Mouse (Mus musculus): Measurements from ENCODE around the gene Rerg. TPM values are rescaled to one million over a fixed set of nuclear protein-coding genes. Genes with fewer than 3 reads are reported as not detected.

Gene Rerg
- total RNA-seq, 1 experiment, result 1.1 TPM

DNA sequence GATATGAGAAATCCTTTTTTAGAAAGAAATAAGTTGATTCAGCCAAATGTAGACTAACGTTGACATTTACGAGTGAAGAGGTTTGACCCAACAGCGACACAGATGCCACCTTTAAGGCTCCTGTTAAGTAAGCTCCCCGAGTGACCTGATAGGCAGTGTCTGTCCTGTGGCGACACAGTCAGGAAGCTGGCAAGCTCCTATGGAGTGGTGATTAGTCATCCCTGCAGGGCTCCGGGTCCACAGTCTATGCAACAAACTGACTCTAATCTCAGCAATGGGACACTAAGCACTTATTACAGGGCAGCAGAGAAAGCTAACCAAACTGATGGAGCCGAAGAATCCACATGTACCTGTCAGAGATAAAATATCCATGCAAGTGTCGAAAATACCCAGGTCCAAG lies 98.0 kb downstream of the Rerg start:
- in situ Hi-C loops (cut with MboI; ENCODE audit: low sequenced_read_pairs in 2 of 2, unreplicated experiment in 2 of 2), result no loop called here
- no peak for DNase-seq (ENCODE audit: low read depth, low spot score)
- H3K9me3 ChIP-seq (ENCODE audit: control insufficient read depth, insufficient read depth, low read depth, low read length), result no peaks in the 10 kb centered on the region

DNA sequence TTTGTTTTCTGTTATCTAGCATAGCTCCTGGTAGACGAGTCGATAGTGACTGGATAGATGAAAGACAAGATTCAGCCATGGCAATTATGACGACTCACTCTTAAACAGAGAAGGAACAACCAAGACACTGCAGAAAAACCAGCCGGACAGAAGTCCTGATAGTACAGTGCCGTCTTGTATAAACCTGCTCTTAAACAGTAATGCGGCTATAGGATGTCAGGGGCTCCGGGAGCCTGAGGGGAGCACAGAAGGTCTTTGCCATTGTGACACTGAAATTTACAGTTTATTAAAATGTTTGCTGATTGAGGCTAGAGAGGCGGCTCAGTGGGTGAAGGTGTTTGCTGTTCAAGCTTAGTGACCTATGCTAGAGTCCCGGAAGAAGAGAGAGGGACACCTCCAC lies 98.8 kb downstream of the Rerg start:
- in situ Hi-C loops (cut with MboI; ENCODE audit: low sequenced_read_pairs in 2 of 2, unreplicated experiment in 2 of 2), result no loop called here
- DNase-seq (ENCODE audit: low read depth, low spot score), result no peak
- Histone ChIP-seq H3K4me1 (ENCODE audit: control insufficient read depth in 2 of 2, insufficient read depth in 2 of 2, low read length in 2 of 2, poor library complexity in 1 of 2) (no peaks in the 10 kb centered on the region), H3K9me3 (ENCODE audit: control insufficient read depth, insufficient read depth, low read depth, low read length) (no peaks in the 10 kb centered on the region), H3K27ac (ENCODE audit: insufficient read depth, low read depth, low read length, poor library complexity, severe bottlenecking) (no peak overlapping the region), H3K4me3 (ENCODE audit: insufficient read depth in 1 of 2, low read depth in 1 of 2, low read length in 2 of 2, poor library complexity in 1 of 2, severe bottlenecking in 1 of 2) (no peak overlapping the region), H3K36me3 (ENCODE audit: control insufficient read depth, insufficient read depth, low read length, poor library complexity, severe bottlenecking) (no peaks in the 10 kb centered on the region), H3K9ac (ENCODE audit: insufficient read depth, low read depth, low read length, poor library complexity, severe bottlenecking) (no peak overlapping the region)
- TF ChIP-seq HCFC1 (IDR thresholded peaks at IDR 0.05; ENCODE audit: borderline replicate concordance, insufficient read depth, low read length) (no peak), CHD2 (IDR thresholded peaks at IDR 0.05; ENCODE audit: low read depth, low read length) (no peak), MAFK (IDR thresholded peaks at IDR 0.05; ENCODE audit: insufficient read depth, low read depth, low read length) (no peak), ZC3H11A (IDR thresholded peaks at IDR 0.05; ENCODE audit: borderline replicate concordance, low read depth, low read length) (no peak), ZNF384 (IDR thresholded peaks at IDR 0.05; ENCODE audit: low read depth, low read length) (no peak)

More for the DNA sequence above, 98.0 kb downstream of the Rerg start:
- Histone ChIP-seq H3K27ac (ENCODE audit: insufficient read depth, low read depth, low read length, poor library complexity, severe bottlenecking) (no peak overlapping the region), H3K4me3 (ENCODE audit: insufficient read depth in 1 of 2, low read depth in 1 of 2, low read length in 2 of 2, poor library complexity in 1 of 2, severe bottlenecking in 1 of 2) (no peak overlapping the region), H3K4me1 (ENCODE audit: control insufficient read depth in 2 of 2, insufficient read depth in 2 of 2, low read length in 2 of 2, poor library complexity in 1 of 2) (no peaks in the 10 kb centered on the region), H3K9ac (ENCODE audit: insufficient read depth, low read depth, low read length, poor library complexity, severe bottlenecking) (no peak overlapping the region), H3K36me3 (ENCODE audit: control insufficient read depth, insufficient read depth, low read length, poor library complexity, severe bottlenecking) (no peaks in the 10 kb centered on the region)
- TF ChIP-seq ZC3H11A (IDR thresholded peaks at IDR 0.05; ENCODE audit: borderline replicate concordance, low read depth, low read length) (no peak), ZNF384 (IDR thresholded peaks at IDR 0.05; ENCODE audit: low read depth, low read length) (no peak), MAFK (IDR thresholded peaks at IDR 0.05; ENCODE audit: insufficient read depth, low read depth, low read length) (no peak), CHD2 (IDR thresholded peaks at IDR 0.05; ENCODE audit: low read depth, low read length) (no peak), HCFC1 (IDR thresholded peaks at IDR 0.05; ENCODE audit: borderline replicate concordance, insufficient read depth, low read length) (no peak)

DNA sequence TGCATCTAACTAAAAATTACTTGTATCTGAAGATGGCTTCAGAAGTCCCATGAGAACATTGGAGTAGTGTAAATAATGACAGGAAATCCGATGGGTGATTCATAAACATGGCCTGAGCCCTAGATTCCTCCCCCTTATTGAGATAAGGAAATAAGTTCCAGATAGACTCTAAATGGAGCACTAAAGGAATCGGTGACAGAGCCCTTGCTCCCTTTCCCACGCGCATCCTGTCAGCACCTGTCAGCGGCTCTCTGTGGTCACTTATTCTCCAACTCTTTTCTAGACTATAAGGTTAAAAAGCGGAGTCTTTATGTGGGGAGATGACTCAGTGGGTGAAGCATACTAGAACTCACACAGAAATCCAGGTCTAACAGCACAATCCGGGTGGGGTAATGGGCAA lies 104.8 kb downstream of the Rerg start:
- TF ChIP-seq MAFK (IDR thresholded peaks at IDR 0.05; ENCODE audit: insufficient read depth, low read depth, low read length), result no peak
- no peak for TF ChIP-seq HCFC1 (IDR thresholded peaks at IDR 0.05; ENCODE audit: borderline replicate concordance, insufficient read depth, low read length)
- no peak for TF ChIP-seq CHD2 (IDR thresholded peaks at IDR 0.05; ENCODE audit: low read depth, low read length)
- no peak for TF ChIP-seq ZNF384 (IDR thresholded peaks at IDR 0.05; ENCODE audit: low read depth, low read length)
- no peak for TF ChIP-seq ZC3H11A (IDR thresholded peaks at IDR 0.05; ENCODE audit: borderline replicate concordance, low read depth, low read length)
- H3K4me1 ChIP-seq (ENCODE audit: control insufficient read depth in 2 of 2, insufficient read depth in 2 of 2, low read length in 2 of 2, poor library complexity in 1 of 2), result no peaks in the 10 kb centered on the region
- no peak overlapping the region for H3K4me3 ChIP-seq (ENCODE audit: insufficient read depth in 1 of 2, low read depth in 1 of 2, low read length in 2 of 2, poor library complexity in 1 of 2, severe bottlenecking in 1 of 2)
- DNase-seq (ENCODE audit: low read depth, low spot score), result no peak
- in situ Hi-C loops (cut with MboI; ENCODE audit: low sequenced_read_pairs in 2 of 2, unreplicated experiment in 2 of 2), result no loop called here
- H3K27ac ChIP-seq (ENCODE audit: insufficient read depth, low read depth, low read length, poor library complexity, severe bottlenecking), result no peak overlapping the region
- no peaks in the 10 kb centered on the region for H3K36me3 ChIP-seq (ENCODE audit: control insufficient read depth, insufficient read depth, low read length, poor library complexity, severe bottlenecking)
- no peak overlapping the region for H3K9ac ChIP-seq (ENCODE audit: insufficient read depth, low read depth, low read length, poor library complexity, severe bottlenecking)
- no peaks in the 10 kb centered on the region for H3K9me3 ChIP-seq (ENCODE audit: control insufficient read depth, insufficient read depth, low read depth, low read length)

DNA sequence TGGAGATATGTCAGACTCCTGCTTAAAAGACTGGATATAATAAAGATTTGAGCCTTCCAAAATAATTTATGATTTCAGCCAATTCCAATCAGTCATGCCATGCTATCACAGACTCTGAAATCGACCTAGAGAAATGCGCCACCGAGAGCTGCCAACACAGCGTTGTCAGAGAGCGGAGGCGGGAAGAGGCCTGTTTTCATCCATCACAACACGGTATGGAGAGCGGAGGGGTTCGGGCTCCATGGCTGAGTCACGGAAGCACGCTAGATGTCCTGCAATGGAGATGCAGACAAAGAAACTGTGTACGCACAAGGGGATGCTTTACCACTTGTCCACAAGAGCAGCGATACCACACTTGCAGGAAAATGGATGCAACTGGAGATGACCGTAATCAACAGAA lies 105.5 kb downstream of the Rerg start:
- Histone ChIP-seq H3K27ac (ENCODE audit: insufficient read depth, low read depth, low read length, poor library complexity, severe bottlenecking) (no peak overlapping the region), H3K9me3 (ENCODE audit: control insufficient read depth, insufficient read depth, low read depth, low read length) (no peaks in the 10 kb centered on the region), H3K4me1 (ENCODE audit: control insufficient read depth in 2 of 2, insufficient read depth in 2 of 2, low read length in 2 of 2, poor library complexity in 1 of 2) (no peaks in the 10 kb centered on the region), H3K4me3 (ENCODE audit: insufficient read depth in 1 of 2, low read depth in 1 of 2, low read length in 2 of 2, poor library complexity in 1 of 2, severe bottlenecking in 1 of 2) (no peak overlapping the region), H3K9ac (ENCODE audit: insufficient read depth, low read depth, low read length, poor library complexity, severe bottlenecking) (no peak overlapping the region), H3K36me3 (ENCODE audit: control insufficient read depth, insufficient read depth, low read length, poor library complexity, severe bottlenecking) (no peaks in the 10 kb centered on the region)
- in situ Hi-C loops (cut with MboI; ENCODE audit: low sequenced_read_pairs in 2 of 2, unreplicated experiment in 2 of 2), result no loop called here
- DNase-seq (ENCODE audit: low read depth, low spot score), result no peak
- TF ChIP-seq HCFC1 (IDR thresholded peaks at IDR 0.05; ENCODE audit: borderline replicate concordance, insufficient read depth, low read length) (no peak), ZNF384 (IDR thresholded peaks at IDR 0.05; ENCODE audit: low read depth, low read length) (no peak), MAFK (IDR thresholded peaks at IDR 0.05; ENCODE audit: insufficient read depth, low read depth, low read length) (no peak), CHD2 (IDR thresholded peaks at IDR 0.05; ENCODE audit: low read depth, low read length) (no peak), ZC3H11A (IDR thresholded peaks at IDR 0.05; ENCODE audit: borderline replicate concordance, low read depth, low read length) (no peak)
